16 mouse cellular contexts compared by ENCODE assay signal in genomic region chr14:28331108-28331507, GRCm38 (mm10).
"Had no signal": no experiment of that assay in that cellular context is flagged by ENCODE, and none has a peak within 500 bp of the region (broad histone marks: within the 10 kb centered on the region; RNA-seq: fewer than 3 reads in every experiment).

No protein-coding gene starts in this region.

- H3K9me3 ChIP-seq: neural tube, embryonic 12.5 days; neural tube, embryonic 13.5 days; neural tube, embryonic 15.5 days; stomach, embryonic 15.5 days had no signal

- H3K27me3 ChIP-seq: neural tube, embryonic 12.5 days; neural tube, embryonic 13.5 days; neural tube, embryonic 15.5 days; stomach, embryonic 15.5 days had no signal

- H3K4me3 ChIP-seq: neural tube, embryonic 12.5 days; neural tube, embryonic 13.5 days; neural tube, embryonic 15.5 days; stomach, embryonic 15.5 days had no signal

- H3K9ac ChIP-seq: neural tube, embryonic 12.5 days; neural tube, embryonic 13.5 days; neural tube, embryonic 15.5 days; stomach, embryonic 15.5 days had no signal

- H3K4me1 ChIP-seq: neural tube, embryonic 12.5 days; neural tube, embryonic 15.5 days had no signal

- H3K4me2 ChIP-seq: neural tube, embryonic 12.5 days; neural tube, embryonic 13.5 days; neural tube, embryonic 15.5 days; stomach, embryonic 15.5 days had no signal

- DNase-seq: retina, postnatal 1 day; right cerebral cortex, adult 18-20 months; right cerebral cortex, postnatal 14 days; right cerebral cortex, postnatal 25 days; right cerebral cortex, postnatal 4 days; spleen, adult 18-20 months; thymus, adult 18-20 months; thymus, adult 2 months; thymus, postnatal 14 days; thymus, postnatal 25 days; thymus, postnatal 36 days; thymus, postnatal 4 days had no signal

- H3K36me3 ChIP-seq: neural tube, embryonic 12.5 days; neural tube, embryonic 13.5 days; neural tube, embryonic 15.5 days; stomach, embryonic 15.5 days had no signal

- H3K27ac ChIP-seq: neural tube, embryonic 12.5 days; neural tube, embryonic 13.5 days; neural tube, embryonic 15.5 days; stomach, embryonic 15.5 days had no signal
